Mouse (Mus musculus) forebrain, embryonic 16.5 days (tissue): ENCODE measurements around the gene Adam12. TPM values are rescaled to one million over a fixed set of nuclear protein-coding genes. Genes with fewer than 3 reads are reported as not detected.

Experiments used
- ATAC-seq: fragments of 200-750 bp; cut with Nextera tagmentation; 2 replicates; pipeline ENCODE4 v1.8.0; 2017; ENCODE audit warnings: mild to moderate bottlenecking, moderate library complexity
- H3K27ac ChIP-seq: fragments of 300-500 bp; sonication (generic); 2 replicates; pipeline ENCODE4 v1.5.1; 2014; ENCODE audit warnings: low read length, control low read depth
- H3K27me3 ChIP-seq: fragments of 300-500 bp; sonication (generic); replicated peaks from 2 replicates; pipeline ENCODE4 v1.6.1; 2014; ENCODE audit warnings: low read length; ENCODE audit not compliant: control insufficient read depth, insufficient read depth
- H3K36me3 ChIP-seq: fragments of 300-500 bp; sonication (generic); 2 replicates; pipeline ENCODE4 v1.6.1; 2014; ENCODE audit not compliant: control insufficient read depth, insufficient read depth
- H3K4me1 ChIP-seq: fragments of 300-500 bp; sonication (generic); replicated peaks from 2 replicates; pipeline ENCODE4 v1.6.1; 2014; ENCODE audit warnings: low read length; ENCODE audit not compliant: control insufficient read depth, insufficient read depth
- H3K4me2 ChIP-seq: fragments of 300-500 bp; sonication (generic); 2 replicates; pipeline ENCODE4 v1.6.1; 2014; ENCODE audit warnings: mild to moderate bottlenecking, low read length, control low read depth
- H3K4me3 ChIP-seq: fragments of 300-500 bp; sonication (generic); replicated peaks from 2 replicates; pipeline ENCODE4 v1.5.1; 2014; ENCODE audit warnings: mild to moderate bottlenecking, low read length, control low read depth
- H3K9ac ChIP-seq: fragments of 300-500 bp; sonication (generic); replicated peaks from 2 replicates; pipeline ENCODE4 v1.6.1; 2014; ENCODE audit warnings: low read depth, low read length, control low read depth
- H3K9me3 ChIP-seq: fragments of 300-500 bp; sonication (generic); 2 replicates; pipeline ENCODE4 v1.6.1; 2016; ENCODE audit warnings: low read length; ENCODE audit not compliant: control insufficient read depth
- WGBS: fragments of 180-500 bp; shearing (Covaris S2); extraction: QIAGEN DNeasy Blood & Tissue Kit; methylation state at CpG from one replicate; pipeline ENCODE4 v1.1.7; 2014; 5-methylcytosine and 5-hydroxymethylcytosine counted together
- polyA plus RNA-seq: library from polyadenylated mRNA; unstranded; fragments of >200 nt; fragmentation: Nextera tagmentation; extraction: Ambion mirVana; gene quantifications from 2 replicates; pipeline ENCODE4 v1.2.1, GENCODE M21; 2015

Gene Adam12
- polyA plus RNA-seq, 1 experiment from 2014 or later, result 2.2 TPM

- Histone ChIP-seq H3K9me3 (no peaks in the 10 kb centered on the region), H3K4me1 (peaks cover 17% of the 10 kb centered on the region), H3K27me3 (peaks cover 3% of the 10 kb centered on the region; the same call in 1 of the 2 replicates), H3K9ac (no peak overlapping the region), H3K27ac (no peak overlapping the region; the same call in 1 of the 2 replicates), H3K36me3 (no peaks in the 10 kb centered on the region), H3K4me3 (no peak overlapping the region), H3K4me2 (no peak overlapping the region)
- ATAC-seq, result no peak
- 26% methylated on average over 13 of the region's 13 CpGs for WGBS
Observed at GRCm38 (mm10) chr7:134227773-134228455, 4.0 kb downstream of the Adam12 start.

GRCm38 (mm10) chr7:134227101-134227500 lies 4.8 kb downstream of the Adam12 start:
- Histone ChIP-seq H3K27ac (no peak overlapping the region), H3K9me3 (no peaks in the 10 kb centered on the region), H3K4me2 (no peak overlapping the region), H3K4me3 (no peak overlapping the region), H3K4me1 (peaks cover 17% of the 10 kb centered on the region), H3K9ac (no peak overlapping the region), H3K36me3 (no peaks in the 10 kb centered on the region), H3K27me3 (peaks cover 3% of the 10 kb centered on the region; the same call in 1 of the 2 replicates)
- WGBS, result 77% methylated on average over 4 of the region's 4 CpGs
- ATAC-seq, result no peak

GRCm38 (mm10) chr7:134226231-134226630 lies 5.7 kb downstream of the Adam12 start:
- H3K4me1 ChIP-seq, result peaks cover 17% of the 10 kb centered on the region
- H3K9me3 ChIP-seq, result no peaks in the 10 kb centered on the region
- no peak overlapping the region for H3K9ac ChIP-seq
- WGBS, result 81% methylated on average over 3 of the region's 3 CpGs
- peaks cover 3% of the 10 kb centered on the region; the same call in 1 of the 2 replicates for H3K27me3 ChIP-seq
- no peak for ATAC-seq
- H3K4me2 ChIP-seq, result no peak overlapping the region
- H3K36me3 ChIP-seq, result no peaks in the 10 kb centered on the region
- H3K27ac ChIP-seq, result no peak overlapping the region
- H3K4me3 ChIP-seq, result no peak overlapping the region

- Histone ChIP-seq H3K36me3 (no peaks in the 10 kb centered on the region), H3K4me3 (peak overlapping the region; percentile 77), H3K9ac (peak overlapping the region; percentile 72), H3K4me1 (peaks cover 17% of the 10 kb centered on the region), H3K9me3 (no peaks in the 10 kb centered on the region), H3K4me2 (peak overlapping the region; percentile 98), H3K27ac (peak overlapping the region; percentile 33), H3K27me3 (peaks cover 3% of the 10 kb centered on the region; the same call in 1 of the 2 replicates)
- WGBS, result under 1% methylated on average over 84 of the region's 90 CpGs
- ATAC-seq, result peak; percentile 78
Observed at GRCm38 (mm10) chr7:134224741-134225612, 7.0 kb downstream of the Adam12 start.

- peak overlapping the region; percentile 72 for H3K9ac ChIP-seq
- no peaks in the 10 kb centered on the region for H3K9me3 ChIP-seq
- H3K4me3 ChIP-seq, result peak overlapping the region; percentile 77
- WGBS, result 1% methylated on average over 14 of the region's 14 CpGs
- H3K36me3 ChIP-seq, result no peaks in the 10 kb centered on the region
- H3K27me3 ChIP-seq, result peaks cover 3% of the 10 kb centered on the region; the same call in 1 of the 2 replicates
- peak; percentile 13; the same call in 1 of the 2 replicates for ATAC-seq
- peaks cover 17% of the 10 kb centered on the region for H3K4me1 ChIP-seq
- H3K27ac ChIP-seq, result peak overlapping the region; percentile 33
- H3K4me2 ChIP-seq, result peak overlapping the region; percentile 98
Observed at GRCm38 (mm10) chr7:134224421-134224740, 7.6 kb downstream of the Adam12 start.

GRCm38 (mm10) chr7:134223444-134224161 lies 8.3 kb downstream of the Adam12 start:
- ATAC-seq, result peak; percentile 53
- no peak overlapping the region for H3K27ac ChIP-seq
- no peak overlapping the region for H3K9ac ChIP-seq
- no peaks in the 10 kb centered on the region for H3K36me3 ChIP-seq
- no peaks in the 10 kb centered on the region for H3K9me3 ChIP-seq
- H3K4me3 ChIP-seq, result peak overlapping the region; percentile 77
- H3K4me2 ChIP-seq, result peak overlapping the region; percentile 98
- H3K4me1 ChIP-seq, result peaks cover 17% of the 10 kb centered on the region
- peaks cover 3% of the 10 kb centered on the region; the same call in 1 of the 2 replicates for H3K27me3 ChIP-seq
- 27% methylated on average over 16 of the region's 16 CpGs for WGBS

GRCm38 (mm10) chr7:134207956-134208355 lies 24.0 kb downstream of the Adam12 start:
- Histone ChIP-seq H3K4me1 (no peaks in the 10 kb centered on the region; the same call in 1 of the 2 replicates), H3K27ac (no peak overlapping the region), H3K36me3 (no peaks in the 10 kb centered on the region), H3K9ac (no peak overlapping the region), H3K27me3 (no peaks in the 10 kb centered on the region), H3K4me2 (no peak overlapping the region), H3K9me3 (no peaks in the 10 kb centered on the region), H3K4me3 (no peak overlapping the region)
- WGBS, result 54% methylated on average over 10 of the region's 10 CpGs
- ATAC-seq, result peak; percentile 77

- no peaks in the 10 kb centered on the region for H3K36me3 ChIP-seq
- H3K4me2 ChIP-seq, result no peak overlapping the region
- H3K27ac ChIP-seq, result no peak overlapping the region
- no peaks in the 10 kb centered on the region for H3K9me3 ChIP-seq
- no peak for ATAC-seq
- H3K4me3 ChIP-seq, result no peak overlapping the region
- no peak overlapping the region for H3K9ac ChIP-seq
- no peaks in the 10 kb centered on the region for H3K27me3 ChIP-seq
- 53% methylated on average over 3 of the region's 3 CpGs for WGBS
- peaks cover 18% of the 10 kb centered on the region for H3K4me1 ChIP-seq
Observed at GRCm38 (mm10) chr7:134193089-134193488, 38.9 kb downstream of the Adam12 start.

GRCm38 (mm10) chr7:134190101-134190500 lies 41.8 kb downstream of the Adam12 start:
- no peak overlapping the region for H3K4me2 ChIP-seq
- H3K27me3 ChIP-seq, result no peaks in the 10 kb centered on the region
- no peak overlapping the region for H3K9ac ChIP-seq
- 61% methylated on average over 6 of the region's 6 CpGs for WGBS
- no peaks in the 10 kb centered on the region for H3K9me3 ChIP-seq
- peak; percentile 58; the same call in 1 of the 2 replicates for ATAC-seq
- H3K36me3 ChIP-seq, result no peaks in the 10 kb centered on the region
- peak overlapping the region; percentile 18; the same call in 1 of the 2 replicates for H3K27ac ChIP-seq
- H3K4me3 ChIP-seq, result no peak overlapping the region
- H3K4me1 ChIP-seq, result peaks cover 18% of the 10 kb centered on the region
